Mouse (Mus musculus) liver, embryonic 13.5 days (tissue): ENCODE measurements around the gene Cenpp. TPM values are rescaled to one million over a fixed set of nuclear protein-coding genes. Genes with fewer than 3 reads are reported as not detected.

Experiments used
- ATAC-seq: fragments of 200-750 bp; cut with Nextera tagmentation; 2 replicates; pipeline ENCODE4 v1.8.0; 2017; ENCODE audit warnings: low read depth, mild to moderate bottlenecking, moderate number of reproducible peaks, moderate library complexity
- DNase-seq: peaks from one replicate; pipeline ENCODE4 v3.0.0; 2022
- H3K27ac ChIP-seq: fragments of 300-500 bp; sonication (generic); 2 replicates; pipeline ENCODE4 v1.5.1; 2015; ENCODE audit warnings: moderate library complexity, mild to moderate bottlenecking, inconsistent platforms
- H3K27me3 ChIP-seq: fragments of 300-500 bp; sonication (generic); 2 replicates; pipeline ENCODE4 v1.6.1; 2015; ENCODE audit warnings: mild to moderate bottlenecking, inconsistent platforms
- H3K36me3 ChIP-seq: fragments of 300-500 bp; sonication (generic); 2 replicates; pipeline ENCODE4 v1.6.1; 2015; ENCODE audit warnings: mild to moderate bottlenecking, inconsistent platforms
- H3K4me1 ChIP-seq: fragments of 300-500 bp; sonication (generic); replicated peaks from 2 replicates; pipeline ENCODE4 v1.6.1; 2015; ENCODE audit warnings: inconsistent platforms
- H3K4me2 ChIP-seq: fragments of 300-500 bp; sonication (generic); 2 replicates; pipeline ENCODE4 v1.6.1; 2015; ENCODE audit warnings: inconsistent platforms, mild to moderate bottlenecking, moderate library complexity
- H3K4me3 ChIP-seq: fragments of 300-500 bp; sonication (generic); replicated peaks from 2 replicates; pipeline ENCODE4 v1.5.1; 2015; ENCODE audit warnings: mild to moderate bottlenecking, inconsistent platforms
- H3K9ac ChIP-seq: fragments of 300-500 bp; sonication (generic); 2 replicates; pipeline ENCODE4 v1.6.1; 2015; ENCODE audit warnings: mild to moderate bottlenecking, inconsistent platforms
- H3K9me3 ChIP-seq: fragments of 300-500 bp; sonication (generic); replicated peaks from 2 replicates; pipeline ENCODE4 v1.6.1; 2016; ENCODE audit warnings: inconsistent platforms
- WGBS: fragments of 180-500 bp; shearing (Covaris S2); methylation state at CpG from one replicate; pipeline ENCODE4 v1.1.7; 2015; ENCODE audit not compliant: insufficient replicate concordance; 5-methylcytosine and 5-hydroxymethylcytosine counted together
- polyA plus RNA-seq: library from polyadenylated mRNA; unstranded; fragments of >200 nt; fragmentation: Nextera tagmentation; extraction: Ambion mirVana; gene quantifications from 2 replicates; pipeline ENCODE4 v1.2.1, GENCODE M21; 2015

The Cenpp gene
- polyA plus RNA-seq, 1 experiment from 2014 or later: 33.8 TPM

GRCm38 (mm10) chr13:49644731-49645529, 7.7 kb downstream of the Cenpp start:
- no peaks in the 10 kb centered on the region for H3K27me3 ChIP-seq
- peaks cover 38% of the 10 kb centered on the region for H3K36me3 ChIP-seq
- no peak overlapping the region for H3K9ac ChIP-seq
- H3K27ac ChIP-seq: no peak overlapping the region
- DNase-seq (no peak), ATAC-seq (no peak)
- H3K4me2 ChIP-seq: no peak overlapping the region
- H3K4me3 ChIP-seq: no peak overlapping the region
- H3K4me1 ChIP-seq: peaks cover 17% of the 10 kb centered on the region
- WGBS: 62% methylated on average over 2 of the region's 2 CpGs
- no peaks in the 10 kb centered on the region for H3K9me3 ChIP-seq

- no peaks in the 10 kb centered on the region for H3K27me3 ChIP-seq
- no peaks in the 10 kb centered on the region for H3K9me3 ChIP-seq
- H3K9ac ChIP-seq: no peak overlapping the region
- DNase-seq (no peak), ATAC-seq (no peak)
- no peak overlapping the region for H3K4me2 ChIP-seq
- no peak overlapping the region for H3K4me3 ChIP-seq
- H3K4me1 ChIP-seq: peaks cover 24% of the 10 kb centered on the region
- no peak overlapping the region for H3K27ac ChIP-seq
- H3K36me3 ChIP-seq: peaks cover 39% of the 10 kb centered on the region
These were observed 8.8 kb downstream of the Cenpp start for GRCm38 (mm10) chr13:49643669-49644362.

GRCm38 (mm10) chr13:49642650-49643049, 9.9 kb downstream of the Cenpp start:
- Histone ChIP-seq H3K4me3 (no peak overlapping the region), H3K27me3 (no peaks in the 10 kb centered on the region), H3K4me2 (no peak overlapping the region), H3K36me3 (peaks cover 42% of the 10 kb centered on the region), H3K9ac (no peak overlapping the region), H3K9me3 (no peaks in the 10 kb centered on the region), H3K27ac (no peak overlapping the region), H3K4me1 (peaks cover 24% of the 10 kb centered on the region)
- ATAC-seq (no peak), DNase-seq (no peak)
- WGBS: 80% methylated on average over 6 of the region's 6 CpGs

GRCm38 (mm10) chr13:49639965-49640364, 12.6 kb downstream of the Cenpp start:
- Histone ChIP-seq H3K27ac (peak overlapping the region; percentile 65), H3K4me3 (no peak overlapping the region), H3K4me2 (0 out of 2 replicates have a peak overlapping the region, but pooled peaks have one; percentile 1), H3K9ac (no peak overlapping the region), H3K4me1 (peaks cover 26% of the 10 kb centered on the region), H3K36me3 (peaks cover 41% of the 10 kb centered on the region), H3K27me3 (no peaks in the 10 kb centered on the region), H3K9me3 (no peaks in the 10 kb centered on the region)
- ATAC-seq: peak; percentile 98
- DNase-seq: peak; percentile 48
- 29% methylated on average over 2 of the region's 2 CpGs for WGBS

- Histone ChIP-seq H3K4me2 (no peak overlapping the region), H3K27me3 (no peaks in the 10 kb centered on the region), H3K9ac (no peak overlapping the region), H3K4me1 (peaks cover 3% of the 10 kb centered on the region; the same call in 1 of the 2 replicates), H3K27ac (no peak overlapping the region), H3K4me3 (no peak overlapping the region), H3K36me3 (peaks cover 8% of the 10 kb centered on the region; the same call in 1 of the 2 replicates), H3K9me3 (no peaks in the 10 kb centered on the region)
- ATAC-seq (no peak), DNase-seq (no peak)
- WGBS: 84% methylated on average over 2 of the region's 2 CpGs
These were observed 23.5 kb downstream of the Cenpp start for GRCm38 (mm10) chr13:49629076-49629475.

GRCm38 (mm10) chr13:49628167-49628566, 24.4 kb downstream of the Cenpp start:
- no peak for ATAC-seq
- Histone ChIP-seq H3K36me3 (peaks cover 8% of the 10 kb centered on the region; the same call in 1 of the 2 replicates), H3K4me3 (no peak overlapping the region), H3K9me3 (no peaks in the 10 kb centered on the region), H3K9ac (no peak overlapping the region), H3K27ac (no peak overlapping the region), H3K4me1 (peaks cover 3% of the 10 kb centered on the region; the same call in 1 of the 2 replicates), H3K4me2 (no peak overlapping the region), H3K27me3 (no peaks in the 10 kb centered on the region)
- DNase-seq: no peak

GRCm38 (mm10) chr13:49623216-49623615, 29.4 kb downstream of the Cenpp start:
- Histone ChIP-seq H3K4me3 (no peak overlapping the region), H3K4me2 (no peak overlapping the region), H3K9ac (no peak overlapping the region), H3K27me3 (no peaks in the 10 kb centered on the region), H3K36me3 (no peaks in the 10 kb centered on the region), H3K9me3 (no peaks in the 10 kb centered on the region), H3K27ac (no peak overlapping the region), H3K4me1 (peaks cover 18% of the 10 kb centered on the region)
- WGBS: 79% methylated on average over 1 of the region's 1 CpGs
- ATAC-seq (no peak), DNase-seq (no peak)

GRCm38 (mm10) chr13:49618365-49618764, 34.2 kb downstream of the Cenpp start:
- peak; percentile 59; the same call in 1 of the 2 replicates for ATAC-seq
- H3K9ac ChIP-seq: no peak overlapping the region
- DNase-seq: no peak
- H3K9me3 ChIP-seq: no peaks in the 10 kb centered on the region
- peaks cover 39% of the 10 kb centered on the region for H3K4me1 ChIP-seq
- H3K4me2 ChIP-seq: no peak overlapping the region
- no peaks in the 10 kb centered on the region for H3K27me3 ChIP-seq
- no peak overlapping the region for H3K4me3 ChIP-seq
- peak overlapping the region; percentile 39; the same call in 1 of the 2 replicates for H3K27ac ChIP-seq
- no peaks in the 10 kb centered on the region for H3K36me3 ChIP-seq

- H3K27ac ChIP-seq: peak overlapping the region; percentile 72
- H3K9ac ChIP-seq: no peak overlapping the region
- ATAC-seq: peak; percentile 87
These were observed 35.6 kb downstream of the Cenpp start for GRCm38 (mm10) chr13:49617021-49617420.

GRCm38 (mm10) chr13:49608589-49609322, 43.8 kb downstream of the Cenpp start:
- 76% methylated on average over 4 of the region's 4 CpGs for WGBS
- Histone ChIP-seq H3K27ac (no peak overlapping the region), H3K4me1 (no peaks in the 10 kb centered on the region; the same call in 1 of the 2 replicates), H3K9me3 (no peaks in the 10 kb centered on the region), H3K4me3 (no peak overlapping the region), H3K9ac (no peak overlapping the region), H3K4me2 (no peak overlapping the region), H3K27me3 (no peaks in the 10 kb centered on the region), H3K36me3 (no peaks in the 10 kb centered on the region)
- no peak for ATAC-seq
- no peak for DNase-seq

More at GRCm38 (mm10) chr13:49617021-49617420, 35.6 kb downstream of the Cenpp start:
- H3K9me3 ChIP-seq: no peaks in the 10 kb centered on the region
- no peak overlapping the region for H3K4me3 ChIP-seq
- peak overlapping the region; percentile 41 for H3K4me2 ChIP-seq
- H3K36me3 ChIP-seq: no peaks in the 10 kb centered on the region
- H3K4me1 ChIP-seq: peaks cover 39% of the 10 kb centered on the region
- DNase-seq: peak; percentile 28
- 25% methylated on average over 3 of the region's 3 CpGs for WGBS
- H3K27me3 ChIP-seq: no peaks in the 10 kb centered on the region

- H3K4me2 ChIP-seq: no peak within 1 kb of the TSS
- H3K4me1 ChIP-seq: no peaks in the 10 kb centered on the region
- no peaks in the 10 kb centered on the region for H3K27me3 ChIP-seq
- DNase-seq (no peak), ATAC-seq (no peak)
- no peaks in the 10 kb centered on the region for H3K36me3 ChIP-seq
- no peak within 1 kb of the TSS for H3K27ac ChIP-seq
- 81% methylated on average over 4 of the region's 4 CpGs for WGBS
- H3K4me3 ChIP-seq: no peak within 1 kb of the TSS
- H3K9ac ChIP-seq: no peak within 1 kb of the TSS
- no peaks in the 10 kb centered on the region for H3K9me3 ChIP-seq
These were observed 44.9 kb downstream of the Cenpp start, which contains the start of gene Ogn for GRCm38 (mm10) chr13:49607714-49608113. Gene Ogn (plus strand): TSS chr13:49608046.
